Comparison of ENCODE assay signal across 15 mouse cellular contexts in genomic region chr8:77919776-77920175, GRCm38 (mm10).
"Had no signal": no experiment of that assay in that cellular context is flagged by ENCODE, and none has a peak within 500 bp of the region (broad histone marks: within the 10 kb centered on the region; RNA-seq: fewer than 3 reads in every experiment).

No protein-coding gene starts in this region.

- H3K36me3 ChIP-seq: neural tube, embryonic 12.5 days; neural tube, embryonic 13.5 days; neural tube, embryonic 15.5 days; stomach, embryonic 15.5 days had no signal

- H3K4me3 ChIP-seq: neural tube, embryonic 12.5 days; neural tube, embryonic 13.5 days; neural tube, embryonic 15.5 days; stomach, embryonic 15.5 days had no signal

- H3K27ac ChIP-seq: neural tube, embryonic 12.5 days; neural tube, embryonic 13.5 days; neural tube, embryonic 15.5 days; stomach, embryonic 15.5 days; stomach, postnatal 0 days had no signal

- DNase-seq: retina, postnatal 1 day; right cerebral cortex, adult 18-20 months; right cerebral cortex, postnatal 14 days; right cerebral cortex, postnatal 4 days; spleen, adult 18-20 months; thymus, adult 18-20 months; thymus, adult 2 months; thymus, postnatal 14 days; thymus, postnatal 36 days; thymus, postnatal 4 days had no signal

- H3K4me1 ChIP-seq: neural tube, embryonic 12.5 days; neural tube, embryonic 13.5 days; neural tube, embryonic 15.5 days; stomach, embryonic 15.5 days had no signal

- H3K9ac ChIP-seq: neural tube, embryonic 12.5 days; neural tube, embryonic 13.5 days; neural tube, embryonic 15.5 days; stomach, embryonic 15.5 days had no signal

- H3K9me3 ChIP-seq: stomach, embryonic 15.5 days had no signal
